Mouse (Mus musculus) myocyte (in vitro differentiated cells): ENCODE measurements at regions not wholly inside any gene's neighbourhood (a gene's known extent, or its start where the extent isn't known, plus 50 kb on each side); places are given as distances from the start of the nearest gene placed in this dataset.

ENCODE experiments used
- H3K27me3 ChIP-seq: one replicate; pipeline ENCODE4 v1.6.1; 2011; ENCODE audit not compliant: control insufficient read depth, insufficient read depth, insufficient read length
- H3K36me3 ChIP-seq: one replicate; pipeline ENCODE4 v1.6.1; 2011; ENCODE audit not compliant: control insufficient read depth, insufficient read depth
- H3K4me2 ChIP-seq: one replicate; pipeline ENCODE4 v1.6.1; 2011; ENCODE audit warnings: low read depth, control low read depth
- H3K4me3 ChIP-seq: one replicate; pipeline ENCODE4 v1.5.1; 2011; ENCODE audit warnings: mild to moderate bottlenecking, control low read depth, moderate library complexity
- H3K79me2 ChIP-seq: one replicate; pipeline ENCODE4 v1.6.1; 2011; ENCODE audit not compliant: control insufficient read depth, insufficient read depth
- H3ac ChIP-seq: one replicate; pipeline ENCODE4 v1.6.1; 2011; ENCODE audit not compliant: control insufficient read depth, insufficient read length
- CEBPB ChIP-seq: IDR thresholded peaks from 2 replicates; pipeline ENCODE4 v1.6.1; 2011; ENCODE audit warnings: mild to moderate bottlenecking, moderate library complexity; ENCODE audit not compliant: poor library complexity, insufficient read depth, severe bottlenecking
- E2F4 ChIP-seq: IDR thresholded peaks from one replicate; pipeline ENCODE4 v1.6.1; 2011; ENCODE audit warnings: mild to moderate bottlenecking, control low read depth, moderate library complexity; ENCODE audit not compliant: insufficient read depth
- MAX ChIP-seq: IDR thresholded peaks from one replicate; pipeline ENCODE4 v1.6.1; 2011; ENCODE audit warnings: low read depth, mild to moderate bottlenecking, control low read depth
- MYOD1 ChIP-seq, 3 experiments: IDR thresholded peaks; one replicate each; pipeline ENCODE4 v1.6.1; 2011; ENCODE audit warnings: control low read depth in 2 of 3, low read depth in 2 of 3, mild to moderate bottlenecking in 2 of 3, moderate library complexity in 1 of 3; ENCODE audit not compliant: insufficient read length in 2 of 3, control insufficient read depth in 1 of 3
- MYOG ChIP-seq, 3 experiments: IDR thresholded peaks; one replicate each; pipeline ENCODE4 v1.6.1; 2011; ENCODE audit warnings: control low read depth in 2 of 3, low read depth in 2 of 3, mild to moderate bottlenecking in 2 of 3; ENCODE audit not compliant: insufficient read length in 2 of 3, control insufficient read depth in 1 of 3, insufficient read depth in 1 of 3
- POLR2A ChIP-seq: IDR thresholded peaks from one replicate; pipeline ENCODE4 v1.6.1; 2011; ENCODE audit warnings: low read depth, mild to moderate bottlenecking, control low read depth, moderate library complexity; ENCODE audit not compliant: insufficient read length
- POLR2AphosphoS2 ChIP-seq: IDR thresholded peaks from one replicate; pipeline ENCODE4 v1.6.1; 2011; ENCODE audit warnings: low read depth, control low read depth; ENCODE audit not compliant: insufficient read length
- REST ChIP-seq: IDR thresholded peaks from one replicate; pipeline ENCODE4 v1.6.1; 2011; ENCODE audit warnings: mild to moderate bottlenecking, control low read depth, moderate library complexity; ENCODE audit not compliant: insufficient read depth, insufficient read length
- SRF ChIP-seq: IDR thresholded peaks from one replicate; pipeline ENCODE4 v1.6.1; 2011; ENCODE audit warnings: low read depth; ENCODE audit not compliant: control insufficient read depth, insufficient read length
- TCF12 ChIP-seq: IDR thresholded peaks from one replicate; pipeline ENCODE4 v1.6.1; 2011; ENCODE audit warnings: mild to moderate bottlenecking, control low read depth; ENCODE audit not compliant: poor library complexity, insufficient read depth, severe bottlenecking
- TCF3 ChIP-seq: IDR thresholded peaks from one replicate; pipeline ENCODE4 v1.6.1; 2011; ENCODE audit warnings: low read depth, control low read depth; ENCODE audit not compliant: insufficient read length
- USF1 ChIP-seq: IDR thresholded peaks from one replicate; pipeline ENCODE4 v1.6.1; 2011; ENCODE audit warnings: low read depth, mild to moderate bottlenecking, control low read depth, moderate library complexity

- H3K79me2 ChIP-seq = no peaks in the 10 kb centered on the region
- TF ChIP-seq SRF (no peak), POLR2A (no peak), CEBPB (no peak), TCF12 (no peak), MYOG (IDR thresholded peaks at IDR 0.05; ENCODE audit: control insufficient read depth in 1 of 3, insufficient read depth in 1 of 3, insufficient read length in 2 of 3, low read depth in 2 of 3) (no peak), E2F4 (no peak), POLR2AphosphoS2 (no peak), MYOD1 (IDR thresholded peaks at IDR 0.05; ENCODE audit: control insufficient read depth in 1 of 3, insufficient read length in 2 of 3, low read depth in 2 of 3) (no peak), TCF3 (no peak), REST (no peak), MAX (no peak), USF1 (no peak)
- no peaks in the 10 kb centered on the region for H3K27me3 ChIP-seq
- no peak overlapping the region for H3ac ChIP-seq
- H3K36me3 ChIP-seq = no peaks in the 10 kb centered on the region
- no peak overlapping the region for H3K4me3 ChIP-seq
- H3K4me2 ChIP-seq = no peak overlapping the region
Observed at GRCm38 (mm10) chr17:14507111-14507510, 186.9 kb downstream of the Thbs2 start.

GRCm38 (mm10) chr17:14506123-14506522, 187.9 kb downstream of the Thbs2 start:
- Histone ChIP-seq H3K79me2 (no peaks in the 10 kb centered on the region), H3ac (no peak overlapping the region), H3K36me3 (no peaks in the 10 kb centered on the region), H3K27me3 (no peaks in the 10 kb centered on the region), H3K4me3 (no peak overlapping the region), H3K4me2 (no peak overlapping the region)
- TF ChIP-seq E2F4 (no peak), CEBPB (no peak), TCF12 (no peak)

- H3ac ChIP-seq = no peak overlapping the region
- no peaks in the 10 kb centered on the region for H3K36me3 ChIP-seq
- no peak overlapping the region for H3K4me3 ChIP-seq
- H3K27me3 ChIP-seq = no peaks in the 10 kb centered on the region
- H3K79me2 ChIP-seq = no peaks in the 10 kb centered on the region
- TF ChIP-seq MYOD1 (IDR thresholded peaks at IDR 0.05; ENCODE audit: control insufficient read depth in 1 of 3, insufficient read length in 2 of 3, low read depth in 2 of 3) (peak; percentile 41 to 78 (median 72)), MAX (no peak), TCF3 (peak; percentile 51), SRF (peak; percentile 8), TCF12 (peak; percentile 92), MYOG (IDR thresholded peaks at IDR 0.05; ENCODE audit: control insufficient read depth in 1 of 3, insufficient read depth in 1 of 3, insufficient read length in 2 of 3, low read depth in 2 of 3) (peak in 2 of 3 experiments; percentile 56 to 96), CEBPB (no peak)
- H3K4me2 ChIP-seq = no peak overlapping the region
Observed at GRCm38 (mm10) chr17:14505415-14505814, 188.6 kb downstream of the Thbs2 start.

- H3K36me3 ChIP-seq = no peaks in the 10 kb centered on the region
Observed at GRCm38 (mm10) chr17:14503670-14504069, 190.4 kb downstream of the Thbs2 start.

GRCm38 (mm10) chr17:14501341-14501740, 192.7 kb downstream of the Thbs2 start:
- H3K36me3 ChIP-seq = no peaks in the 10 kb centered on the region
- TF ChIP-seq TCF3 (no peak), SRF (no peak), MYOD1 (IDR thresholded peaks at IDR 0.05; ENCODE audit: control insufficient read depth in 1 of 3, insufficient read length in 2 of 3, low read depth in 2 of 3) (peak in 1 of 3 experiments; percentile 8), TCF12 (no peak), CEBPB (no peak), MYOG (IDR thresholded peaks at IDR 0.05; ENCODE audit: control insufficient read depth in 1 of 3, insufficient read depth in 1 of 3, insufficient read length in 2 of 3, low read depth in 2 of 3) (no peak), POLR2A (no peak), REST (no peak)
- peaks cover 11% of the 10 kb centered on the region for H3K27me3 ChIP-seq
- H3K79me2 ChIP-seq = no peaks in the 10 kb centered on the region
- H3ac ChIP-seq = no peak overlapping the region
- no peak overlapping the region for H3K4me3 ChIP-seq
- H3K4me2 ChIP-seq = no peak overlapping the region

More at GRCm38 (mm10) chr17:14503670-14504069, 190.4 kb downstream of the Thbs2 start:
- H3ac ChIP-seq = no peak overlapping the region
- no peak for TF ChIP-seq SRF
- TF ChIP-seq MYOG (IDR thresholded peaks at IDR 0.05; ENCODE audit: control insufficient read depth in 1 of 3, insufficient read depth in 1 of 3, insufficient read length in 2 of 3, low read depth in 2 of 3) = no peak
- no peak for TF ChIP-seq MAX
- no peak for TF ChIP-seq TCF3
- no peak for TF ChIP-seq POLR2A
- TF ChIP-seq MYOD1 (IDR thresholded peaks at IDR 0.05; ENCODE audit: control insufficient read depth in 1 of 3, insufficient read length in 2 of 3, low read depth in 2 of 3) = no peak
- TF ChIP-seq CEBPB = no peak
- no peak for TF ChIP-seq REST
- no peak for TF ChIP-seq E2F4
- no peaks in the 10 kb centered on the region for H3K27me3 ChIP-seq
- H3K79me2 ChIP-seq = no peaks in the 10 kb centered on the region
- no peak overlapping the region for H3K4me2 ChIP-seq
- no peak overlapping the region for H3K4me3 ChIP-seq
